Mouse (Mus musculus): ENCODE measurements at regions not wholly inside any gene's neighbourhood (a gene's known extent, or its start where the extent isn't known, plus 50 kb on each side); places are given as distances from the start of the nearest gene placed in this dataset.
"Not testable (repeated sequence)": the region's sequence is repeated elsewhere in the genome, so short reads cannot be mapped to it uniquely, and the experiment has no call there.

- in situ Hi-C loops (cut with MboI; ENCODE audit: unreplicated experiment in 2 of 2) = not testable (repeated sequence)
Measured at GRCm38 (mm10) chr1:184669173-184669572, 63.2 kb downstream of the Hlx start.

- in situ Hi-C loops (cut with MboI; ENCODE audit: unreplicated experiment in 2 of 2) = no loop called here
Measured at GRCm38 (mm10) chr1:184668428-184668827, 64.0 kb downstream of the Hlx start.

DNA sequence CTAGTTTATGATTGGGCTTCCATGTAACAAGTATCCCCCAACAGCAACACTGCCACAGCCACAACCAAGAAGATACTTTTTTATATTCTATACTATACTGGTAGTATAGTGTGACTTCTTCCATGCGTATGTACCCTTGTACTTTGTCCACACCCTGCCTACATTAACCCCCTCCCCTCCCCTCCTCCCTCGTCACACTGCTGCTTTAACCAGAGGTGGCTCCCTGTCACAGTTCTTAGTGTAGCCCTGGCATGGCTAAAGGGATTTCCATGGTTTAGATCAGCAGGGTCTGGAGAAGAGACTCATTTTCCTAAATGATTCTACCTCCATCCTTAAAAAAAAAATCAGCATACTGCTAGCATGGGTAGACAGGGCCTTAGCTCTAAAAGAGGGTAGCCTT, 64.4 kb downstream of the Hlx start:
- in situ Hi-C loops (cut with MboI; ENCODE audit: unreplicated experiment in 2 of 2) = no loop called here

DNA sequence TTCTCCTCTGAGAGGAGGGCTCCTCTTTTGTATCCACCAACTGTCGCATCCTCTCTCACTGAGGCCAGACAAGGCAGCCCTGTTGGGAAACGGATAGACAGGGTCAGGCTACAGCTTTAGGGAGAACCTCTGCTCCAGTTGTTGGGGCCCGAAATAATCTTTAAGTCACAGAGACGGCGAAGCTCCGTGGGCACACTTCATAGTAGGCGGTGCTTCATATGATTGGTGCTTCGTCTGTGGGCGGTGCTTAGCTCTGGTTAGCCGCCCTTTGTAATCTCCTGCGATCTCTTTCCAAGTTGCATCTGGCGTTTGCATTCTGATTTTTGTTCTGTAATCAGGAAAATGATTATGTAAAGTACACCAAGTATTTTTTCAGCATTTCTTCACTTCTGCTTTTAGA, 67.2 kb downstream of the Hlx start:
- in situ Hi-C loops (cut with MboI; ENCODE audit: unreplicated experiment in 2 of 2) = no loop called here

GRCm38 (mm10) chr1:184664098-184664375, 68.4 kb downstream of the Hlx start:
- in situ Hi-C loops (cut with MboI; ENCODE audit: unreplicated experiment in 2 of 2) = no loop called here

GRCm38 (mm10) chr1:184663300-184664097, 68.9 kb downstream of the Hlx start:
- in situ Hi-C loops (cut with MboI; ENCODE audit: unreplicated experiment in 2 of 2) = no loop called here

DNA sequence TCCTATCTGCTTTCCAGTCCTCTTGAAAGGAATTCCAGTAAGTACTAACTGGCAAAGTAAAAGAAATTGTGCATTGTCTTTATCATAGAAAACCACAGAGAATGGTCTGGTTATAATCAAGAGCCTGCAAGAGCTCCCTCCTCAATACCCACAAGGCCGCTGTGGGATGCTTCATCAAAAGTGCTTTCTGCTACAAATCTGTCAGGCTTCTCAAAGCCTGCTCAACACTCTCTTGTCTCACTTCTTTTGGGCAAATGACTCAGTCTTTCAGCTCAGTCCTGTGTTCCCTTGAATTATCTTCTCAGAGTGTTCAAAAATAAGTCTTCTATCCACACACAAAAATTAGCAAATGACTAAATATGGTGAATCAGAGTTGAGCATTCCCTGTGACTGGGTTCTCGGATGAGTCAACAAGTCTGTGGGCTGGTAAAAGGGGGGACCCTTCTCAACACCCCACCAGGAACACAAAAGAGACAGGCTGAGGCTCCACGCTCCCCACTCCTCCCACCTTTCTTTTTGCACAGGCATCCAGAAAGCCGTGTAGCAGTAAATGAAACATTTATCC, 81.8 kb downstream of the Hlx start:
- in situ Hi-C loops (cut with MboI; ENCODE audit: unreplicated experiment in 2 of 2) = no loop called here

- in situ Hi-C loops (cut with MboI; ENCODE audit: unreplicated experiment in 2 of 2) = no loop called here
Measured at GRCm38 (mm10) chr1:184647920-184648540, 84.4 kb downstream of the Hlx start.

- in situ Hi-C loops (cut with MboI; ENCODE audit: unreplicated experiment in 2 of 2) = no loop called here
Measured at GRCm38 (mm10) chr1:184644767-184645598, 87.4 kb downstream of the Hlx start.

GRCm38 (mm10) chr1:184630695-184631475, 101.5 kb downstream of the Hlx start:
- in situ Hi-C loops (cut with MboI; ENCODE audit: unreplicated experiment in 2 of 2) = no loop called here

GRCm38 (mm10) chr1:184629194-184629593, 103.2 kb downstream of the Hlx start:
- in situ Hi-C loops (cut with MboI; ENCODE audit: unreplicated experiment in 2 of 2) = no loop called here

GRCm38 (mm10) chr1:184628566-184629168, 103.8 kb downstream of the Hlx start:
- in situ Hi-C loops (cut with MboI; ENCODE audit: unreplicated experiment in 2 of 2) = no loop called here

DNA sequence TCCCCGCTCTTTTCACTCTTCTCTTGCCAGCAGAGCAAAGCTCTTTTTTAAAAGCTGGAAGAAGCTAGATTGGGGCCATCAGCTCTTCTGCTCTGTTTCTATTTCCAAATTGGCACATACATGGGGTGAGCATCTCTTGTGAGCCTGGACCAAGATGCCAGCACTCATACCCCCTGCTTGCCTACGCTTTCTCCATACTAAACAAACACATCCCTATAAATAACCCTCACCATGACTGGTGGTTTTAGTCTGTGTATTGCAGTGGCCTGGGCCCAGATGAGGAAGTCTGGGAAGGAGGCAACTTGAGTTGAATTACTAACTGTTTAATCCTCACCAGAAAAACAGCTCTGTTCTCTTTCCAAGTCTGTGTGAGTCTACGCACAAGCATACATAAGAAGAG, 110.0 kb downstream of the Hlx start:
- in situ Hi-C loops (cut with MboI; ENCODE audit: unreplicated experiment in 2 of 2) = no loop called here

DNA sequence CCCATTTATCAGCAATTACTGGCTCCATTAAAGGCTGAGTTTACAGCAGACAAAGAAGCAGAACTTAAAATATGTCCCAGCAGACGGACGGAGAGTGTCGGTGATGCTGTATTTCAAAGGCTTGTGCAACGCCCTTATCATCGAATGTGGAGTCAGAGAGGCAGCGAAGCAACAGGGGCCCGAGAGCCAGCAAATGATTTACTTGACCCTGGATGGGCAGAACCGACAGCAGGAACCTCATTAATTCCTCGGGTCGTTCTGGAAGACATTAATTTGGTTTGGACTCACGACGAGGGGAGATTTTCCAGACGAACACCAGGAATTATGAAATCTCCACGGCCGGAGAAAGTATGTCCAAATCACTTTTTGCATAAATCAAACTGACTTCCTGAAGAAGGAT, 110.5 kb downstream of the Hlx start:
- in situ Hi-C loops (cut with MboI; ENCODE audit: unreplicated experiment in 2 of 2) = no loop called here

DNA sequence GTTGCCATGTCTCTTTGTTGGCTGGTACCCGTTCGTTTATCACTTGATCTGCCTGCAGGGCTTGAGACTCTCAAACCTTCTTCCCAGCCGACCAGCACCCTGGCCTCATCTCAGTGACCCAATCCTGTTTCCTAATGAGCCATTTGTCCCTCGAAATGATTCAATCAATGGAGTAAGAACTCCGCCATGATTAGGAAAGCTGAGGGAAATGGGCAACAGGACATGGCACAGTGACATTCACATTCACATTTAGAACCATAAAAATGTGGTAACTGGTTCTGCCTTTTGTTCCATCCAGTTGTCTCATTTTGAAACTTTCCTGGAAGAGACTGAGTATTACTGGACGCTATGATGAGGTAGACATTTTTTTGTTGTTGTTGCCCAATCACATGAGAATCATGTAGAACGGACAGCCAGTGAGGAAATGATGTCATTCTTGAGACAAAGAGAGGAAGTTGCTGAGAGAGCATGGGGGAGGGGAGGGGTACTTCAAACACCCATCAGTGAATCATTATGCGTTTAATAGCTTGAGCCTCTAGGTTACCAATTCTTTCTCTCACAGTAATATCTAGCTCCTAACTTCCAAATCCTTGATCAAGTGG, 114.5 kb downstream of the Hlx start:
- in situ Hi-C loops (cut with MboI; ENCODE audit: unreplicated experiment in 2 of 2) = no loop called here

DNA sequence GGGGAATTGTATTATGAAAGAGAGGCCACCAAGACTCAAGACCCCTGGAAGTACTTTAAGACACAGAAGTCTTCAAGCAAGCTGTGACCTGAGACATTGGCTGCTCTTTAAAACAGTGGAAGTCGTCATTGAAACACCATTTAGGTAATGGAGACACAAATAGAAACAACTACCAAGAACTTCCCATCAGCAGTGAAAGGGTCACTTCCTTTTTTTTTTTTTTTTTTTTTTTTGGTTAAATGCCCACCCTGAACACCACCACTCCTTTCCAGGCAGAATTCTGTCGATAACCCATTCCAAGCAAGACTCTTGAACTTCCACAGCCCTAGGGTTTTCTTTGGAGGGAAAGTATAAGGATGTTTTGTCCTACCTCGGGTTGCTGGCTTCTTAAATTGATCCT, 116.4 kb downstream of the Hlx start:
- in situ Hi-C loops (cut with MboI; ENCODE audit: unreplicated experiment in 2 of 2) = no loop called here

- in situ Hi-C loops (cut with MboI; ENCODE audit: unreplicated experiment in 2 of 2) = no loop called here
Measured at GRCm38 (mm10) chr1:184614699-184615415, 117.6 kb downstream of the Hlx start.

- in situ Hi-C loops (cut with MboI; ENCODE audit: unreplicated experiment in 2 of 2) = no loop called here
Measured at GRCm38 (mm10) chr1:184612880-184613279, 119.5 kb downstream of the Hlx start.

- in situ Hi-C loops (cut with MboI; ENCODE audit: unreplicated experiment in 2 of 2) = no loop called here
Measured at GRCm38 (mm10) chr1:184608938-184609337, 123.5 kb downstream of the Hlx start.
